Mouse (Mus musculus) heart, adult 9 months (tissue): ENCODE data around the gene Pced1a.
"Not testable (repeated sequence)": the region's sequence is repeated elsewhere in the genome, so short reads cannot be mapped to it uniquely, and the experiment has no call there.

ENCODE experiments used
- DNase-seq, 2 experiments: peaks; one replicate each; pipeline ENCODE4 v3.0.0; 2022; ENCODE audit warnings: low spot score in 2 of 2

Gene Pced1a

DNA sequence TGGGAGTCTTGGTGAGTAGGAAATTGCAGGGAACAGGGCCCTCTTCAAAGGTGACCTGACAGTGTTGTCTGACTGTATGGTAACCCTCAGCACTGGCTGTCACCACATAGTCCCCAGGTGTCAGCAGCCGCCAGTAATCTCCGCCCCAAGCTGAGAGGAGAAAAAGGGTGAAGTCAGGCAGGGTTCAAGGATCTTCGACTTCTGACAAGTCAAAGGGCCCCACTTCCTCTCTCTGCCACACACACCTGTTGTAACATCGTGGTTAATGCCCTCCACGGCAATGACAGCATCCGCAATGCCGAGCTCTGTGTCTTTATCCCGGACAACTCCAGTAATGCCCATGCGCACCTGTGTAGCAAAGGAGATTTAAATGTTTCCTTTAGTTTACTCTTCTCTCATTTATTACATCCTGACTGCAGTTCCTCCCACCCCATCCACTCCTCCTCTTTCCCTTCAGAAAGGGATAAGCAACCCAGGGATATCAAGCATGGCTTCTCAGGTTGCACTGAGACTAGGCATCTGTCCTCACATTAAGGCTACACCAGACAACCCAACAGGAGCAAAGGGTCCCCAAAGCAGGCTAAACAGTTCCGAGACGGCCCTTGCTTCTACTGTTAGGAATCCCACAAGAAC, 33.4 kb downstream of the Pced1a start:
- DNase-seq: no peak

DNA sequence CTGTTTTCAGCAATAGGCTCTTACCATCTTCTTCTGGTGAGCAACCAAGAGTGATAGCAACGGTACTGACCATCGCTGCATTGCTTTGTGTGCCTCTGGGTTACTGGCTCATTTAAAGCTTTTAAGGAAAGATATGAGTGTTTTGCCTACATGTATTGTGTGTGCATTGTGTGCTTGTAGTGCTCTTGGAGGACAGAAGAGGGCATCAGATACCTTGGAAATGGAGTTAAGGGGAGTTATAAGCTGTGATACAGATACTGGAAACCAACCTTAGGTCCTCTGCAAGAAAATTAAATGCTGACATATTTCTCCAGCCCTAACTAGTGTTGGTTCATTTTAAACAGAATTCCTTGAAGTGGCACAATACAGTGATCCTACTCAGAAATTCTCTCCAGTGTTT, 35.7 kb downstream of the Pced1a start:
- DNase-seq: no peak

DNA sequence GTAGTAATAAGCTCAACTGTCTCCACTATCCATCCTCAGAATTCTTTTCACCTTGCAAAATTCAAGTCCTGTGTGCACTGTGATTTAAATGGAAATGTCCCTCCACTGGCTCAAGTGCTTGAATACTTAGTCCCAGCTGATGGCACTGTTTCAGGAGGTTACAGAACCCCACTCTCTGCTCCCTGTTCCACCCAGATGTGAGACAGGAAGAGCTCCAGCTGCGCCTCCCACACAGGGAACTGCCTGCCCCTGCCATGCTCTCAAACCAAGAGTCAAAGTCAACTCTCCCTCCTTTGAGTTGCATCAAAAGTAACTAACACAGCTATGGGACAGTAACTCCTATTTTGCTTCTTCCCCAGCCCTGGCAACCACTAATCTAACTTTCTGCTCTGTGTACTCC, 38.3 kb downstream of the Pced1a start:
- DNase-seq: no peak

DNA sequence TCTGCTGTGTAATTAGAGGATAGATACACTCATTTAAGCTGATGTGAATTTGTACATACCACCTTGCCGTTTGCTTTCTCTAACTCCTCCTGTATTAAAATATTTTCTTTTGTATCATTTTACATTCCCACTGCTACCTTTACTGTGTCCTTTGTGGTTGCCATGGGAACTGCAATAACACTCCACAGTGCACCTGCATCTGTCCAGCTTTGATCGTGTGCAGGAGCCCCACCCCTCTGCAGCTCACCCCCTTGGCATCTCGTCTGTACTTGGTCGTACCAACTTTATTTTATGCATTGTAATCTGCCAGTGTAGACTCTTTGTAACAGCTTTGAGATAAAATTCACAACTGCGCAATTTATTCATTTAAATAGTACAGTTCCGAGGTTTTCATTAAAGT, 40.6 kb downstream of the Pced1a start:
- no peak for DNase-seq

DNA sequence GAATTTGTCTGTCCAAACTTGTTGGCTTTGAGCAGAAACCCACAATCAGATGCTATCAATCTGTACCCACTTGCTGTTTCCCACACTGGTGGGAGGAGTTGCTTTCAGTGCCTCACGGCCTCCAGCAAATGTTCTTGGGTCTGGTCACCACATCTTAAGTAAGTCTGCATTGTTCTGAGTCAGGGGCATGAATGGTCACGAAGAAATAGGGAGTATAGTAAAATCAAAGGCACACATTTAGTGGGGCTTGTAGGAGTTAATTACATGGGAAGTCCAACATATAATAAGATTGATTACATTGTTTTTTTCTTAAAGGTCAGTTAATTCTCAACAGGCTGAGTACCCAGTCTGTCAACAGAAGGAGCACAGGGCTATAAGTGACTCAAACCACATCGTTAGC, 41.3 kb downstream of the Pced1a start:
- no peak for DNase-seq

DNA sequence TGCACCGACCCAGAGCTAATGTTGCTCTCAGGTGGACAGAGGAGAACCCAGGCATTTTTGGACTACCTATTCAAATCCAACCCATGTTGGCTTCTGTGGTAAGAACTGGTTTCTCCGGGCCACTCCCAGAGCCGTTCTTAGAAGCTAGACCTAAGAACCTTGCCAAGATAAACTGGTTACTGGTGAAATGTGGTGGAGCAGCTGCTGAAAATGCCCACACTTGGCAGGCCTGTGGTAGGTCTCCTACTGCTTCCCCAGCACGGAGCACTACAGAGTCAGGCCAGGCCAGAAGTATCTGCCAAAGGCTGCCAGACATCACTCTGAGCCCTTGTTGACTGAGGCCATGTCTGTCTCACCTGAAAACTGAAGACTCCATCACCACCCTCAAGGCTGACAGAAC, 49.5 kb downstream of the Pced1a start:
- DNase-seq: no peak

DNA sequence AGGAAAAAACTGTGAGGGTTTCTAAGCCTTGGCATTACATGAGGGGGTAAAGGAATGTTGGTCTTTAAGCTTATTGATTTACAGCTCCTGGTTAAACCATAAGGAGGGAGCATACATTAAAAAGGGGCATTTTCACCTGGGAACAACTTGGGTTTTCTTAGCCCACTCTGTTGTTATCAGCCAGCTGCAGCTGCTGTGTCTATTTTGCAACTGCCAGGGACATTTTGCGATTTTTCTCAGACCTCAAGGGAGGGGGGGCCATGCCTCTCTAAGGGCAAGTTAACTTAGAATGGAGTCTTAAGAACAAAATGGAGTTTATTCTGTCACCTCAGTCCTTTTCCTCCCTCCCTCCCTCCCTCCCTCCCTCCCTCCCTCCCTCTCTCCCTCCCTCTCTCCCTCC, 51.5 kb downstream of the Pced1a start:
- DNase-seq: not testable (repeated sequence)

DNA sequence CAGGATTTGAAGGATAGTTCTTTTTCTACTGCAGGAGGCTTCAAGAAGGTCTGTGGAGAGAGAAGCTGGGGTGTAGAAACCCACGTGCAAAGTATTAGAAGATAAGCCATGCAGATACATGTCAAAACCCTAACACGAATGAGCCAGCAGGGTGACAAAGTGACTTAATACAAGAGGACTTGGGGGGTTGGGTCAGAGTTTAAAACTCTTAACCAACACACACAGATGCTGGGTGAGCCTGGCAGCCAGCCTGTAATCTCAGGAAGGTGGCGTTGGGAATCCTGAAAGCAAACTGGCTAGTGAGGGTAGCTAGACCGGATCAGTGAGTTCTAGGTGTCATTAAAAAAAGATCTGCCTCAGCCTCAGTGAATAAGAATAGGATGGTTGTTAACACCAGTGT, 57.1 kb downstream of the Pced1a start:
- no peak for DNase-seq
